Mouse (Mus musculus): ENCODE measurements around the gene Rbm4b. TPM values are rescaled to one million over a fixed set of nuclear protein-coding genes. Genes with fewer than 3 reads are reported as not detected.
A peak's percentile ranks its signal among the peaks of the same experiment; 100 is the strongest.

Rbm4b gene
- total RNA-seq (2017), result 20.4 and 32.4 TPM in 2 replicates

DNA sequence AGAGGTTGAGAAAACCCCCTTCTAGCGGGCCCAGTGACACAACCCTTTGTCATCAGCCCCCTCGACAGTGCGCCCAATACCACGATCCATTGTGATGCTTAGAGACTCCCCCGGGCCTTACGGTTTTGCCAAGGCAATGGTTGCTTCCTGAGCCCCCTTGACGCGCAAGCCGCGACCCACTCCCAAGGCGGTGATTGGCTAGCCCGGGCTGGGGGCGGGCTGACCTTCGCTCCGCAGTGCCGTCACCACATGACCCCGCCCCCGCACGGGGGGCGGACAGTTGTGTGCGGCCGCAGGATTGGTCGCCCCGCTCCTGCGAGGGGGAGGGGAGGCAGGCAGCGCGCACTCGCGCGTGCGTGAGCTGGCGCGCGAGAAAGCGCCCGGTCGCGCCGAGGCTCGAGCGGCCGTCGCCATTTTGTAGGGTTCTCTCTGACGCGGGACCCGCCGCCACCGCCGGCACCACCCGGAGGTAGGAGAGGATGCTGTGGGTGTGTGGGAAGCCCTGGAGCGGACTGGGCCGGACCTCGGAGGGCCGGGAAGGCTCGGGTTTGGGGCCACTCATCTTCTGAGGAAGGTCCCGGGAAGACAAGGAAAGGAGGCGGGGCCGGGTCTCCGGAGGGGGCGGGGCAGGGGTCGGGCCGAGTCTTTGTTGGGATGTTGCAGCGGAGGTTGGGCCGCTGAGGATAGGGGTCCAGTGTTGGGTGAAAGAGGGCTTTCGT, at the start of gene Rbm4b:
Rbm4b (plus strand) TSS at position 305 of the 719 bp plus-strand sequence.
- peak; percentile 79 for ATAC-seq (ENCODE audit: extremely low read depth, insufficient number of reproducible peaks, low FRiP score, poor library complexity, severe bottlenecking)

DNA sequence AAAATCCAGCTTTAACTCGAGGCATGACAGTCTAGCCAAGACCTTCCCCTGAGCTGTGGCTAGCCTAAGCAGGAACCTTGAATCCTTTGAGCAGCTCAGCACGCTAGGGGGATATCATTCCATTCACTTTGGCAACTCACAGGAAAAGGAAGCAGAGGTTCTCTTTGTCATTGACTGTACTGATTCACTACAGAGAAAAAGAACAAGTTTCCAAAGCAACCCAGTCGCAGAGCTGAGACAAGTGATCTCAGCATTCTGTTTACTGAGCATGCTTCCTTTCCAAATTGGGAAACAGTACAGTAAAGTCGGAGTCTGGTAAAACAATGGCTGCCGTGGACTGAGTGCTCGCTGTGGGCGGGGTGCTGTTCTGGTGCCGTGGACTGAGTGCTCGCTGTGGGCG, 47.5 kb upstream of the Rbm4b start:
- ATAC-seq (ENCODE audit: extremely low read depth, insufficient number of reproducible peaks, low FRiP score, poor library complexity, severe bottlenecking), result no peak

DNA sequence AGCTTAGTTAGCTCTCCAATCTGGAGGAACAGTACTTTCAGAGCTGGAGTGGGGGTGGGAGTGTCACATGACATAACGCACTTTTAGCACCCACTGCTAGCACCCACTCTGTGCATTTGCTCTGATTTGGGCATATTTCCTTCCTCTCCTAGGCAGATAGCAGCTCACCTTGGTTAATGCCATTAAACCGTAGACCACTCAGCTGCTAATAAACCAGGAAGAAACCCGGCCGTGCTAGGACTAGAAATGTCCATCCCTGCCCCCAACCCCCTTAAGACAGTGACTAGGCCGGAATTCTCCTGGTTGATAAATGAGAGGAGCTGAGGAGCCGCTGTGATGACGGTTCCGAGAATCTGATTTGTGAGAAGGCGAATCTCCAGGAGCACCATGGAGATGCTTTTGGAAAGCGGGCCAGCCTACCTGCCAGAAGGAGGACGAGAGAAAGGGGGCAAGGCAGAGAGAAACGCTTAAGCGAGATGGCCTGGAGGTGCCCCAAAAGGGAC, 45.1 kb upstream of the Rbm4b start, which contains the start of gene Sptbn2:
Sptbn2 (plus strand) TSS at position 70 of the 503 bp plus-strand sequence.
- no peak for ATAC-seq (ENCODE audit: extremely low read depth, insufficient number of reproducible peaks, low FRiP score, poor library complexity, severe bottlenecking)

DNA sequence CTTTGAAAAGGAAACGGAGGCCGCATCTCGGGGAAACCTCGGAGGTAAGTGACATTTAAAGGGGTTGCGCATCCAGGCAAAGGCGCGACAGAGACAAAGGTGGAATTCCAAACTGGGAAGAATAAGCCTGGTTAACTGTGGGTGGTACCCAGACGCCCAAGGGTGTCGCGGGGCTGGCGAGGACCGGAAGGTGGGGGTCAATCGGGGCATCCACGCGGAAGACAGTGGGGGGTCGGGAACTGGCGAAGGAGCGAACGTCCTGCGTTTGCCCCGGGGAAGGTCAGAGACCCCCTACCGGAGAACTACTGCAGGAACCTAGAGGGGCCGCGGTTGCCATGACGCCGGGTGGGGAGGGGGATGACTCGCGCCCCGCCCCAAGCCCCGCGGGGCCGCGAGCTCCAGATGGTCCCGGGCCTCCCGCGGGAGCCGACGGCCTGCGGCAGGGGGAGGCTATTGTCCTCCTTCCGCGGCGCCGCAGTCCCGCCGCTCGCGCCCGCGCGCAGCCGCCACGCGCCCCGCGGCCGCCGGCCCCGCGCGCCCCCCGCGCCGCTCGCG, 44.6 kb upstream of the Rbm4b start:
- no peak for ATAC-seq (ENCODE audit: extremely low read depth, insufficient number of reproducible peaks, low FRiP score, poor library complexity, severe bottlenecking)

DNA sequence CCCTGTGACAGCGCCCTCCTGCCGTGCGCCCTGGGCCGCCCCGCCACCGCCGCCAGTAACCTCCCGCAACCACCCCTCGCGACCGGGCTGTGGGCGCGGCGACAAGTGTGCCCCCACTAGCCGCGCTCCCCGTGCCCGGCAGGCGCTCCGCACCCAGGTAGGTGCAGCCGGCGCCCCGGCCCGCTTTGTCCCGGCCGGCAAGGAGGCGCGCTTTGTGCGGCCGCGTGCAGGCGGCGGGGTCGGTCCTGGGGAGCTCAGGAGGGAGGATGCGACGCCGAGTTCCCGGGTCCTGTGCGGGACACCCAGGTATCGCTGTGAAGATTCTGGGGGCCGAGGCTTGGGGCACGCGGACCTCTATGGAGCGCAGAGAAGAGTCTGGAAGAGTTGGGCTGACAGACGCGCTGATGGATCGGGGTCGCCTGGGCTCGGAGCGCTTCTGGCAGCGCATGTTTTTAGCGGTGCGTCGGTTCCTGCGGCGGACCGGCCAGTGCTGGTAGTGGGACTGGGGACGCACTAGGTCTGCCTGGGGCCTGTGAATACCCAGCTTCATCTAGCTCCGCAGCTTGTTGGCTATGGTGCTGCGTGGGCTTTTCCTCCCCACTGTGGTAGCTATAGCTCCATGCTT, 44.0 kb upstream of the Rbm4b start:
- ATAC-seq (ENCODE audit: extremely low read depth, insufficient number of reproducible peaks, low FRiP score, poor library complexity, severe bottlenecking), result no peak

DNA sequence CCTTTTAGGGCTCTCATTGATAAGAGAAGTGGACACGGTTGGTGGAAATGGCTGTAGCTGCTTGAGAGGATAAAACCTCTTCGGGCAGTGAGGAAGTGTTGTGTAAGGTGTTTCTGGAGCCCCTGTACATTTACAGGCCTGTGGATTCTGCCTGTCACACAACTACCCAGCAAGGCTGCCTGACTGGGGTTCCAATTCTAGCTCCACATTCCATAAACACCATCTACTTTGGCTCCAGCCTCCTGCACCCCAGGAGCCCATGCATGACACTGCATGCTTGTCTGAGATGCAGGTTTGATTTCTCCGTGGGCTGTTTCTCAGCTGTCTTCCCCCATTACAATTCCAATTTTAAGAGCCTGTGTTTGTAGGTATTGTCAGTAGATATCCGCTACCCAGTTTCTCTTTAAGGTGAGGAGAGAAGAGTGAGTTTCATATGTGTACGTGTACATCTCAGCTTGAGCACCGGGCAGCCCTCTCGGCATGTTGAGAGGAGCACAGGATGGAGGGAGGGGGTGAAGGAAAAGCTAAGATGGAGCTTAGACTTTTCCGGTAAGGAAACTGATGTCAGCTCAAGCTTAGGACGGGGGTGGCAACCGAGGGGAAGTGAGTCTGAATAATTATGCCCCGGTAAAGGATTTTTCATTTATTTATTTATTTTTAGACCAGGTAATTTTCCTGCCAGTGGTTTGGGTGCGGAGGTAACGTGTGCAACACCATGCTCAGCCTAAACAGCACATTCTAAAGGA, 43.3 kb upstream of the Rbm4b start:
- ATAC-seq (ENCODE audit: extremely low read depth, insufficient number of reproducible peaks, low FRiP score, poor library complexity, severe bottlenecking), result no peak

DNA sequence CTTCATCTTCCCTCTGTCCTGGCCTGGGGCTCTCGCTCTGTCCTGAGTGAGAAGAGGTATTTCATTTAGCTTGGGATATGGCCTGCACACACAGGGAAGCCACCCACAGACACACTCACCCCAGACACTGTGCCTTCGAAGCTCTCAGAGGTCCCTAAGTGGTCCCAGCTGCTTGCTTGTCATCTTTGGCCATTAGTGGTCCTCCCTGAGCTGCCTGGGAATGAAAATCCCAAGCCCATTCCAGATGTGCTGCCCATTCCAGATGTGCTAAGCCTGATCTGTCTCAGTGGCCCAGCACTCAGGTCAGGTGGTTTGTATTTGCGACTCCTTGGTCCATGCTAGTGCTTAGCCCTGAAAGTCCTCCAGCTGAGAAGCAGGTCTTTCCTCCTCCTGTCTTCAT, 42.4 kb upstream of the Rbm4b start:
- no peak for ATAC-seq (ENCODE audit: extremely low read depth, insufficient number of reproducible peaks, low FRiP score, poor library complexity, severe bottlenecking)

DNA sequence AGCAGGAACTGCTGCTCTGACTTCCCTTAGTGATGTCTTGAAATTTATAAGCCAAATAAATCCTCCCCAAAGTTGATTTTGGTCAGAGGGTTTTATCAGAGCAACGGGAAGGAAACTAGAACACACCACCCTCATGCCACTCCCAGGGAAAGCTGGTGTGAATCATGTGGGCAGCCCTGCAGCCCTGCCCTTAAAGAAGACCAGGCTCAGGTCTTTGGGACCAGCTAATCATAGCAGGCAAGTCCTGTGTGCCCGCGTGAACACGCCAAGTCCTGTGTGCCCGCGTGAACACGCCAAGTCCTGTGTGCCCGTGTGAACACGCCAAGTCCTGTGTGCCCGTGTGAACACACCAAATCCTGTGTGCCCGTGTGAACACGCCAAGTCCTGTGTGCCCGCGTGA, 39.5 kb upstream of the Rbm4b start:
- ATAC-seq (ENCODE audit: extremely low read depth, insufficient number of reproducible peaks, low FRiP score, poor library complexity, severe bottlenecking), result no peak

DNA sequence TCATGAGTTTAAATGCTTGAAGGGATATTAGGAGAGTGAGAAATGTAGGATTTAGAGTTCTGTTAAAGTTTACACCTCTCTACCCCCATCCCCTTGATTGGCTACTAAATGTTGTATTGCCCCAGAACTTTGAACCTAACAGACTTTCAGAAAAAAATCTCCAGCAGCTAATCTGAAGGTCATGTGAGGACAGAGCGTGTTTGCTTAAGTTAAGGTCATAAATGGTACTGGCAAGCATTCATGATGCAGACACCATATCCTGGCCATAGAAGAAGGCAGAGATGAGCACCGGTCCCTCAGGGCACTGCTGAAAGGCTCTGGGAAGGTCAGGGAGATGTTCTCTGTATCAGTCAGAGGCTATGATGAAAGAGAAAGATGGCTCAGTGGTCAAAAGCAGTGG, 39.0 kb upstream of the Rbm4b start:
- no peak for ATAC-seq (ENCODE audit: extremely low read depth, insufficient number of reproducible peaks, low FRiP score, poor library complexity, severe bottlenecking)

DNA sequence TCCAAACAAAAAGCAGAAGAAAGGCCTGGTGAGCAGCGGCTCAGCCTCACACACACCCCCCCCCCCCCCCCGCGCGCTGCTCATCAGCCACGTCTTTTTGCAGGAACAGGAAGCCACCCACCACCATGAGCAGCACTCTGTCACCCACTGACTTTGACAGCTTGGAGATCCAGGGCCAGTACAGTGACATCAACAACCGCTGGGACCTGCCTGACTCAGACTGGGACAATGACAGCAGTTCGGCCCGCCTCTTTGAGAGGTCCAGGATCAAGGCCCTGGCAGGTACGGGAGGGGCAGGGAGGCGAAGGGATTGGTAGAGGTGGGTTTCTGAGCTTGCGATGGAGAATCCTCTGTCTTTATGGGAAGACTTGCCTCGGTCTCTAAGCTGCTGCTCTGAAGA, 37.6 kb upstream of the Rbm4b start:
- no peak for ATAC-seq (ENCODE audit: extremely low read depth, insufficient number of reproducible peaks, low FRiP score, poor library complexity, severe bottlenecking)

DNA sequence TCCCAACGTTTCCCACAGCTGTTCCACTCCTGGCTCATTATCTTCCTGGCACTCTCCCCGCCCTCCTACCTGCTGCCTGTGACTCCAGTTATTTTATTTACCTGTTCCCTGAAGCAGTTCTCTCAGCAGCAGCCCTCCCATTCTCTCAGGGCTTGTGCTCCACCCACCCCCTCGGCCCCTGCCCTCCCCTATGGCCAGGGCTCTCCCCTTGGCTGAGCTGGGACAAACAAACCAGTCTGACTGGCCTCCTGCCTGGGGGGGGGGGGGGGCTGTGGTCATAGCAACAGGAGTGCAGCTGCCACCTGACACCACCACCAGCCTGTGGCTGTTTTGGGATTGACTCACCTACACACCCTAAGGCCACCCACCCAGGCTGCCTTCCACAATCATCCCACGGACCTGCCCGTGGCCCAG, 36.9 kb upstream of the Rbm4b start:
- ATAC-seq (ENCODE audit: extremely low read depth, insufficient number of reproducible peaks, low FRiP score, poor library complexity, severe bottlenecking), result no peak

DNA sequence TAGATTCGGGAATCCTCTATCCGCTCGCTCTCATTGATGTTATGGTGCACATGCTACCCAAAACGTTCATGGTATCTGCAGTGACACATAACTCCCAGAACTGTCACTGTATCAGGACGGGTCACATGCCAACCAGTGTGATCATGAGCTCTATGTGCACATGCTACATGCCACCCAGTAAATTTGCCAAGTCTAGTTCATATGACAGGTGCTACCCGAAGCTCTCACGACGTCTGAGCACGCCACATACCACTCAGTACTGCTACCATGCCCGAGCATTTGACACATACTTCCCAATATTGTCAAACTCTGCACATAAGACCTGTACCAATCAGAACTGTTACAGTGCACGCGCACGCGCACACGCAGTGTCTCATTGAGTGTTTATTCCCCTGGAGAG, 36.2 kb upstream of the Rbm4b start:
- ATAC-seq (ENCODE audit: extremely low read depth, insufficient number of reproducible peaks, low FRiP score, poor library complexity, severe bottlenecking), result no peak

DNA sequence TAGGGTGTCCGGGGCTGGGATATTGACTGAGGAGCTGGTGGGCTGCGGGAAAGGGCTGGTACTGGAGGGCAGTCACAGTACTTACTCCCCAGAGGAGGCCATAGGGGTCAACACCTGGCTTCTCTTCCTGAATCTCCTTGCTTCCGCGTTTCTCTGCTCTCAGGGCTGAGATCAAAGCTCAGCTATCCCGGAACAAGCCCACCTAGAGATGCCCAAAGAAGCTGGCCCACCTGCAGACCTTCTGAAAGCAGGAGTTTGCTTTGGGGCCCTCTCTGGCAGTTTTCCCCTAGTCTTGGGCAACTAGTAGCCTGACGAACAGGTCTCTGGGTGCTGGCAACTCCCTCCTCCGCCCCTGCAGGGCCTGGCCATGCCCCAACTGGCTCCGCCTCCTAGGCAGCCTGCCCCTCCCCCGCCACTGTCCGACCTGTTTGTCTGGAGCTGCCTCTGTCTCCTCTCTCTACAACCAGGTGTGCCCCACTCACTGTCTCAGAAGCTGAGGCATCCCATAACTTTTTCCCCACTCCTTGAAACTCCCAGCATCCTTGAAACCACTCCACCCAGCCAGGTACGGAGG, 35.5 kb upstream of the Rbm4b start:
- ATAC-seq (ENCODE audit: extremely low read depth, insufficient number of reproducible peaks, low FRiP score, poor library complexity, severe bottlenecking), result no peak

DNA sequence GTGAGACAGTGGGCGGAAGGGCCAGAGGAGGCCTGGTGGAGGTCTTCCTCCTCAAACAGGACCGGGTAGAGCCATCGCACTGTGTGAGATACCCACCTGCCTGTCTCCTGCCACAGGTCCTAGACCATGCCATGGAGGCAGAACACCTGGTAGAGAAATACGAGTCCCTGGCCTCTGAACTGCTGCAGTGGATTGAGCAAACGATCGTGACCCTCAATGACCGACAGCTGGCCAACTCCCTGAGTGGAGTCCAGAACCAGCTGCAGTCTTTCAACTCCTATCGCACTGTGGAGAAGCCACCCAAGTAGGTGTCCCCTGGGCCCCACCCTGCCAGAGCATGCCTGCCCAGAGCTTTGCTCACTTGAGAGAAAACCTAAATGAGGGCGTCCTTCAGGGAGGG, 27.1 kb upstream of the Rbm4b start:
- ATAC-seq (ENCODE audit: extremely low read depth, insufficient number of reproducible peaks, low FRiP score, poor library complexity, severe bottlenecking), result no peak

DNA sequence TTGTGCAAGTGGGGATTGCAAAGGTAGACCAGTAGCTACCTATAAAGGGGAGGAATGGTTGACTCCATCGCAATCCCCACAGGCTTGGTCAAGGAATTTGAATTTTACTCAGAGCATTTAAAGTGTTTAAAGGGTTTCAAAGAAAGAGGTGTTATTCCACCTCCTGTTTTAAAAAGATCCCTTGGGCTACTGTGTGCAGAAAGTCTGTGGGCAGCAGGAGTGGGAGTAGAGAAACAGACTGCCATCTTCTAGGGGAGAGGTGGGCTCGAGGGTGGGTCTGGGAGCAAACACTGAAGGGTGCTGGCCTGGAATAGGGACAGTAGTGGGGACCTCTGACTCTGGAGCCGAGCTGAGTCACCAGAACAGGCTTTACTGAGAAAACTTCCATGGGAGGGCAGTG, 23.2 kb upstream of the Rbm4b start:
- ATAC-seq (ENCODE audit: extremely low read depth, insufficient number of reproducible peaks, low FRiP score, poor library complexity, severe bottlenecking), result no peak

DNA sequence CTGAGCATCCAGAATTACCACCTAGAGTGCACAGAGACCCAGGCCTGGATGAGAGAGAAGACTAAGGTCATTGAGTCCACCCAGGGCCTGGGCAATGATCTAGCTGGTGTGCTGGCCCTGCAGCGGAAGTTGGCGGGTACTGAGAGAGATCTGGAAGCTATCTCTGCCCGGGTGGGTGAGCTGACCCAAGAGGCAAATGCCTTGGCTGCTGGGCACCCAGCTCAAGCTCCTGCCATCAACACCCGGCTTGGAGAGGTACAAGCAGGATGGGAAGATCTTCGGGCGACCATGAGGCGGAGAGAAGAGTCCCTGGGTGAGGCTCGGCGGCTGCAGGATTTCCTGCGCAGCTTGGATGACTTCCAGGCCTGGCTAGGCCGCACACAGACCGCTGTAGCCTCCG, 18.4 kb upstream of the Rbm4b start:
- no peak for ATAC-seq (ENCODE audit: extremely low read depth, insufficient number of reproducible peaks, low FRiP score, poor library complexity, severe bottlenecking)

DNA sequence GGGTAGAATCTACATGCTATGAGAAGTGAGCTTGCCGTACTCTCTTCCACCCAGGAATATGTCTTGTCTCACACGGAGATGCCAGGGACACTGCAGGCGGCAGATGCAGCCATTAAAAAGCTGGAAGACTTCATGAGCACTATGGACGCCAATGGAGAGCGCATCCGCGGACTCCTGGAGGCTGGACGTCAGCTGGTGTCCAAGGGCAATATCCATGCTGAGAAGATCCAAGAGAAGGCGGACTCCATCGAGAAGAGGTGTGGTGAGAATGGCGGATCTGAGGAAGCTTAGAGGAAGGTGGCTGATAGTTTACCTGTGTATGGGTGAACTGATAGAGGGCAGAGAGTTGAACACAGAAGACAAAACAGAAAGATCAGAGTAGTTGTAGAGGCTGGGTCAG, 17.2 kb upstream of the Rbm4b start:
- ATAC-seq (ENCODE audit: extremely low read depth, insufficient number of reproducible peaks, low FRiP score, poor library complexity, severe bottlenecking), result no peak

DNA sequence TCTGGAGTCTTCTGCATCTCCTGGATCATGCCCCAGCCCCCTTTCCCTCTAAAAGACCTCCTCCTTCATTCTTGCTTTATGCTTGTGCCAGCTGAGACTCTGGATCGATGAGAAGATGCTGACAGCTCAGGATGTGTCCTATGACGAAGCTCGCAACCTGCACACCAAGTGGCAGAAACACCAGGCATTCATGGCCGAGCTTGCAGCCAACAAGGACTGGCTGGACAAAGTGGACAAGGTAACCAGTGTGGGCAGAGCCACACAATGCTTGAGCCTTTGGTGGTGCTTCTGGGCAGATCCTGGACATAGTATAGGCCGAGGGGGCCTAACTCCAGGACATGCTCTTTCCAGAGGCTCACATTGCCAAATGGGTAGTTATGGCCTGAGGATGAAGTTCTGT, 16.5 kb upstream of the Rbm4b start:
- ATAC-seq (ENCODE audit: extremely low read depth, insufficient number of reproducible peaks, low FRiP score, poor library complexity, severe bottlenecking), result no peak

DNA sequence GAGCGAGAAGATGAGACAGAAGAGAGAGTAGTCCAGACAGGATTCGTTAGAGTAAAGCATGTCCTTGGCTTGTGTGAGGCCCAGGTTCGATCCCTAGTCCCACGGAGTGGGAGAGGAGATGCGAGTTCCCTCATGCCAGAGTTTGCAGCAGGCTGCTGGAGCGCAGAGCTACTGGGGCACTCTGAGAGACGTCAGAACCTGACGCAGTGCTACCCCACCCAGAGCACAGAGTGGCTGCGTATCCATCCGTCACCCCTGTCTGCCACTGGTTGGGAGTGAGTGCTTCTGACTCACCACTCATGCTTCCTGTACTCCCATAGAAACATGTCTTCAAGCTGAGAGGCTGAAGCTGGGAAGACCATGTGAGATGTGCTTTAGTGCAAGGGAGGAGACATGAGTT, 14.8 kb upstream of the Rbm4b start:
- no peak for ATAC-seq (ENCODE audit: extremely low read depth, insufficient number of reproducible peaks, low FRiP score, poor library complexity, severe bottlenecking)

Measured in neutrophil, adult 5-6 weeks (primary cell).